Mouse (Mus musculus) lung, adult 2 months (tissue): ENCODE measurements around the gene Cryaa.

Experiments used
- CTCF ChIP-seq: fragments of 200-500 bp; IDR thresholded peaks from 2 replicates; pipeline ENCODE4 v1.5.1; 2011; ENCODE audit warnings: mild to moderate bottlenecking, low read length, control low read depth; ENCODE audit not compliant: insufficient read depth
- POLR2A ChIP-seq: fragments of 200-500 bp; IDR thresholded peaks from 2 replicates; pipeline ENCODE4 v1.6.1; 2011; ENCODE audit warnings: low read depth, mild to moderate bottlenecking, control low read depth, low read length, borderline replicate concordance; ENCODE audit errors: extremely low read depth

DNA sequence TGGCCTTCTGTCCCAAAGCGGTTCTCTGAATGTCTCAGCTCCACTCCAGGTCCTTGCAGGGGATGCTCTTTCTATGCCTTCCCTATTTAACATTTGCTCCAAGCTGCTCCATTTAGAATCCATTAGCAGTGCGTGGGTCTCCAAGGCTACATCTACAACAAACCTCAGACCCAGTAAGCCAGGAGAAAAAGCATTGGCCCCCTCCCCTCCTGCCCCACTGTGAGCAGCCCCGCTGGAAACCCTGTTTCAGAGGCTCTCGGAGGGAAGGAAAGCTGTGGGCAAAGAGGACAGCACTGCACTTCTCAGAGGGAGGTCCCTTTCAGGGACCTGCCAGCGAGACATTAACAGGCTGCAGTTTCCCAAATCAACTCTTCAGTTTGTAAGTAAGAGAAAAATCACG, 47.8 kb downstream of the Cryaa start:
- TF ChIP-seq POLR2A (no peak), CTCF (no peak)
